Mouse (Mus musculus) ES-CJ7 (cell line): ENCODE results near the gene Abca4.

Experiments
- DNase-seq: peaks from one replicate; pipeline ENCODE4 v3.0.0; 2011; ENCODE audit warnings: low read depth, low spot score

Gene Abca4

DNA sequence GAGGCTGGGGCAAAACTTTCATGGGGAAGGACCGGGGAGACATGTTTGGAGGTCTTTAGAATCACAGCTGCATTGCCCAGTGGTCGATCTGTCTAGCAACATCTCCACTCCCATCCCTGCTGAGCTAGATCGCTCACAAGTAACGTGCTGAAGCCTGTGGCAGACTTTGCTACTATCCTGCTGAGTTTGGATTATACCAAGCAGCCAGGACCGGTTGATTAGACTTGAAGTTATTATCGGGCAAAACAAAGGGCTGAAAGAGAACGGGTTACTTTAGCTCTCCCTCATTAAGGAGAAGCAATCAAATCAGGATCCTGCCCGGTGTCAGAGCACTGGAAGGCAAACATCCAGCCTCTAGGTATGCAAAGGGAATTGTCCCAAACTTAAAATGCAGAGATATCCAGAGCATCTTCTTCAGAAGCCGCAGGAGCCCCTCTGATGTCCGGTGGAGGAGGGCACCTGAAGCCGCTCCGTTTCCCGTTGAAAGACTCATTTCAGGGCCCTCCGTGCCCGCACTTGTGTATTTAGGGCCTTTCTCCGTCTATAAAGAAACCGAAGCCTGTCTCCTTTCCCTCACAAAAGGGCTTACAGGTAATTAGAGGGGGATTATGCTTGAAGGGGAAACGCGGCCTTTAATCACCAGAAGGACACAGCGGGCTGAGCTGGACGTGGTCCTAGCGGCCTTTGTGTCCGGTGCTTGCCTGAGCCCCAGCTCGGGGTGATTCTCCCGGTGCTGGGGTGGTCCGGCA, at the start of gene Abca4:
Gene Abca4, plus strand, starts transcription at position 645 of the 749 bp plus-strand sequence.
- DNase-seq, result no peak

DNA sequence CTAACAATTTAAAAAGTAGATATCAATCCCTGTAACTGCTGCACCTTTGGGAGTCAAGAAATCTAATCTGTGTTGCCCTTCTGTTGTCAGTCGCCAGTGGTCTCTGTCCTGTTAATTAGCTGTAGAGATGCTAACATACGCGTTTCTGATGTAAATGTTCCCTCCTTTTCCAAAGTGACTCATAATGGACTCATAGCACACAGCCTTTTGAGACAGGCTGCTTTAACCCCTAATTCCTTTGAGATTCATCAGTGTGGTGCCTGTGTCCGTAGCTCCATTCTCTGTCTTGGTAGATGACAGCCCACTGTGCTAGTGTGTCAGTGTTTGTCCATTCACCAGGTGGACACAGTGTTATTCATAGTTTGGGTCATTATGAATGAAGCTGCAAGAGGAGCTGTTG, 49.1 kb upstream of the Abca4 start:
- DNase-seq, result peak; percentile 20

GRCm38 (mm10) chr3:121999934-122000333, 44.3 kb upstream of the Abca4 start:
- DNase-seq, result peak; percentile 53

DNA sequence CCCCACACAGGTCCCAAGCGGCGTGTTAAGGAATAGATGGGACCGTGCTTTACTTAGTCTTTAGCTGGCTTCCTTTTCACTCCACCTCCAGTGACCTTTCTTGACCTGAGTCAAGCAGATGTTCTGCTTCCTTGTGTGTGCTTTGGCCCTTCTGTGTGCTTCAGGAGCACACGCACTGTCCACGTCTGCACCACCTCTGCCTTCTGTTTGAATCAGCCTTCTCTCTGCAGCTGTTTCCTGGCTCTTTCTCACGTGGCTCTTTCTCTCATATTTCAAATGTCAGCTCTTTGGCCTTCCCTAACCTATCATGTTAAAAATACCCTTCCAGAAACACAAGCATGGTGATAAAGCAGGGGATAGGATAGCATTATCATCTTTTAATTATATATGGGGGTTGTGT, 42.7 kb upstream of the Abca4 start:
- DNase-seq, result no peak

DNA sequence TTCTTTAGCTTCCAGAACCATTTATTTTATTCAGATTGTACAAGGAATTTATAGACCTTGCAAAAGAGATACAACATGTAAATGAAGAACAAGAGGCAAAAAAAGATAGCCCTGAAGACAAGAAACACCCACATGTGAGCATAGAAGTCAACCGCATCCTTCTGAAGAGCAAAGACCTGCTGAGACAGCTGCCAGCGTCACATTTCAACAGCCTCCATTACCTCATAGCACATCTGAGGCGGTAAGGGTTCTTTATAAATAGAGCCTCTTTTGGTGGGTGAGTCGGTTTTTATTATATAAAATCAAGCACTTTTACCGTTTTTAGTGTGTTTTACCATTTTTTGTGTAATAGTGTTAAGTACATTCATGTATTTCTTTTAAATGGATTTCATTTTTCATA, 34.4 kb upstream of the Abca4 start:
- no peak for DNase-seq

- no peak for DNase-seq
Observed at GRCm38 (mm10) chr3:122010292-122010691, 34.0 kb upstream of the Abca4 start.

DNA sequence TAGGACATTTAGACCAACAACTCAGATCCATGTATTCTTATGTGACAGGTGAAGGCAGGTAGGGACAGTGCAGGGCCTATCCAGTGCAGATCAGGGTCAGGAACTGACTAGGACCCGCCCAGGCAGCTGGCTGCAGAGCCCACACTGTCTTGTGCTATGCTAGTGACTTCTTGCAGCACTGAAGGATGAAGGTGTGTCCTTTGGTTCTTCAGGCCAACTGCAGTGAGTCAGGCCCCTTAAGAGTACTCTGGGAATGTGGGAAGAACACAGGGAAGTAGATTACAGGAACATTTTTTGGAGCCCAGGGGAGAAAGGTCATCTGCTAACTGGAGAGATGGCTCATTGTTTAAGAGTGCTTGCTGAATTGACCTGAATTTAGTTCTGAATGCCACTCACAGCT, 31.8 kb upstream of the Abca4 start:
- no peak for DNase-seq

DNA sequence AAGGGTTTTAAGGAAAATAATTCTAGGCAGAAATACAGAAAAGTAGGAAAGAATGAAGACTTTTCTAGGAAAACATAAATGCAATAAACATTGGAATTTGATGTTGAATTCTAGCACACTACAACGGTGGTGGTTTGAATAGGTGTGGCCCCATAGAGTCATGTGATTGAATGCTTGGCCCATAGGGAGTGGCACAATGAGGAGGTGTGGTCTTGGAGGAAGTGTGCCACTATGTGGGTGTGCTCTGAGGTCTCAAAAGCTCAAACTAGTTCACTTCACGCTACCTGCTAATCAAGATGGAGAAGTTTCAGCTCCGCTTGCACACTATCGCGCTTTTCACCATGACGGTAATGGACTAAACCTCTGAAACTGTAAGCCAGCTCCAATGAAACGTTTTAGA, 25.8 kb upstream of the Abca4 start:
- peak; percentile 32 for DNase-seq

- DNase-seq, result no peak
Observed at GRCm38 (mm10) chr3:122019159-122019558, 25.1 kb upstream of the Abca4 start.

- no peak for DNase-seq
Observed at GRCm38 (mm10) chr3:122021029-122021652, 23.1 kb upstream of the Abca4 start.

- DNase-seq, result no peak
Observed at GRCm38 (mm10) chr3:122022355-122022754, 21.9 kb upstream of the Abca4 start.

- DNase-seq, result no peak
Observed at GRCm38 (mm10) chr3:122026676-122027075, 17.6 kb upstream of the Abca4 start.

GRCm38 (mm10) chr3:122027776-122028175, 16.5 kb upstream of the Abca4 start:
- no peak for DNase-seq

DNA sequence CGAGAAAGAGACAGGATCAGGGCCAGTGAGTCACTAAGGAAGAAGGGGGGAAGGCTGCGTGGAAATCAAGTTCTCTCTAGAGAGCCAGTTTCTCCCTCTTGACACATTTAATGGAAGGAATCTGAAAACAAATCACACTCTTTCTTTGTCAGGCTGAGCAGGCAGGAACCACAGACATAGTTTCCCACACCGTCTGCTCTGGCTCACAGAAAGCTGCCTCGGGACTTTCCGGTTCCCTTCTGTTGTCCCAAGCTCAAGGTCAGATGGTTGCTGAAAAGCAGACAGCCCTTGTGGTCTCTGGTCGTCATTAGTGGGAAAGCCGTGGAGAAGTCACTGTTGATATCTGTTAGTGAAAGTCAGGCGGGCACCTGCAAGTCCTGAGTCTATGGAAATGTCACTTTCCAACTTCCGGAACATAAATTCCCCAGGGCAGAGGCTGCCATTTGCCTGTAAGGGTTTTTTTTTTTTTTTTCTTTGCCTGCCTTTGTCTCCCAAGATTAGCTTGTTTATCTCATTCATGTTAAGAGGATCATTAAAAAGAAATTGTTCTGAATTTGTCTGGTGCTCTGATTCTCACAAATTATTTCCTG, 10.9 kb upstream of the Abca4 start:
- peak; percentile 21 for DNase-seq

- DNase-seq, result no peak
Observed at GRCm38 (mm10) chr3:122034240-122034639, 10.0 kb upstream of the Abca4 start.

DNA sequence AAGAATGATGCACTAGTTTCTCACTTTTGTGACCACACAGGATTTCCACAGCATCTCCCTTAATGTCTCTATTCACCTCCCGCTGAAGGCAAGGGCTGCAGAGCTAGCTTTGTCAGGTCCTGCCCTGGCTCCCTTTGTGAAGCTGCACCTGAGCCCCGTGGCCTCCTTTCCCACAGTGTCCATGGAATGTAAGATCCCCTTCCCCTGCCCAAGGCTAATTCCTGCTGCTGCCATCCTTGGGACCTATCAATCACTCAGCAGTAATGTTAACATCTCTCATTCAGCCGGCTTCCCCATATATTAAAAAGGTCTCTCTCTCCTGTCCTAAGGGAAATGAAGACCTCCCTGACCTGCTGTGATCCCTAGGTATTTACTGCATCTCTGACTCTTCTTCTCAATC, 9.2 kb upstream of the Abca4 start:
- no peak for DNase-seq

- no peak for DNase-seq
Observed at GRCm38 (mm10) chr3:122040522-122040921, 3.7 kb upstream of the Abca4 start.

DNA sequence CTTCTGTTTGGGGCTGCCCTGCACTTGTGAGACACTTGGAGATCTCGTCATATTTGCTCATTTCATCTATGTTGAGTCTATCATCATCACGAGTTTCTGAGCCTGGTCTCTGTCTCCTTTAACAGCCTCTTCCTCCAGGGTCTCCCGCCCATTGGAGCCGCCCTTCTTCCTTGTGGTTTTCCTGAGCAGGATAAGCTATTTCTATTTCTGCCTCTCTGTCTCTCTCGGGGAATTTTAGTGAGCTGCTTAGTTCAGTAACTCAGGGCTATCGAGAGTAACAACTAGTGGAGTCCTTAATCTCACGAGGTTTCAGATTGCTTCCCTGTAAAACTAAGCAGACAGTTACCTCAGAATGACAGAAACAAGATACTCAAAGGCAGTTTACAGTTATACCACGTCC, 1.1 kb upstream of the Abca4 start:
- no peak for DNase-seq

GRCm38 (mm10) chr3:122046187-122046620, 2.0 kb downstream of the Abca4 start:
- no peak for DNase-seq

- no peak for DNase-seq
Observed at GRCm38 (mm10) chr3:122047402-122047801, 3.2 kb downstream of the Abca4 start.

GRCm38 (mm10) chr3:122047921-122048861, 3.9 kb downstream of the Abca4 start:
- peak; percentile 39 for DNase-seq

GRCm38 (mm10) chr3:122049158-122049557, 4.9 kb downstream of the Abca4 start:
- DNase-seq, result no peak
